Mouse (Mus musculus) ES-CJ7 (cell line): Measurements from ENCODE around the gene Tssc4.

Experiments used
- DNase-seq: peaks from one replicate; pipeline ENCODE4 v3.0.0; 2011; ENCODE audit warnings: low read depth, low spot score

The Tssc4 gene

GRCm38 (mm10) chr7:143068316-143068881, 650 bp upstream of the Tssc4 start:
- peak; percentile 79 for DNase-seq

GRCm38 (mm10) chr7:143069751-143070400, 827 bp downstream of the Tssc4 start:
- DNase-seq = no peak

- no peak for DNase-seq
These were observed 1.5 kb downstream of the Tssc4 start for GRCm38 (mm10) chr7:143070506-143071070.

GRCm38 (mm10) chr7:143072605-143073004, 3.6 kb downstream of the Tssc4 start:
- DNase-seq = no peak

GRCm38 (mm10) chr7:143073086-143073485, 4.0 kb downstream of the Tssc4 start:
- peak; percentile 63 for DNase-seq

GRCm38 (mm10) chr7:143075394-143075793, 6.3 kb downstream of the Tssc4 start:
- DNase-seq = no peak

- no peak for DNase-seq
These were observed 8.3 kb downstream of the Tssc4 start for GRCm38 (mm10) chr7:143077351-143077750.

GRCm38 (mm10) chr7:143082024-143082423, 13.0 kb downstream of the Tssc4 start:
- DNase-seq = no peak

- no peak for DNase-seq
These were observed 14.7 kb downstream of the Tssc4 start for GRCm38 (mm10) chr7:143083708-143084107.

- DNase-seq = peak; percentile 63
These were observed 17.3 kb downstream of the Tssc4 start for GRCm38 (mm10) chr7:143086366-143086765.

- peak; percentile 71 for DNase-seq
These were observed 18.1 kb downstream of the Tssc4 start for GRCm38 (mm10) chr7:143087070-143087579.

- no peak for DNase-seq
These were observed 24.8 kb downstream of the Tssc4 start for GRCm38 (mm10) chr7:143093847-143094246.

- DNase-seq = peak; percentile 62
These were observed 25.8 kb downstream of the Tssc4 start, which contains the start of gene Trpm5 for GRCm38 (mm10) chr7:143094592-143095553. TSS of gene Trpm5 (minus strand) at chr7:143094642.

- no peak for DNase-seq
These were observed 26.5 kb downstream of the Tssc4 start for GRCm38 (mm10) chr7:143095554-143095907.

GRCm38 (mm10) chr7:143100759-143101158, 31.7 kb downstream of the Tssc4 start:
- DNase-seq = no peak

GRCm38 (mm10) chr7:143105258-143105897, 36.3 kb downstream of the Tssc4 start:
- no peak for DNase-seq

GRCm38 (mm10) chr7:143106062-143106461, 37.0 kb downstream of the Tssc4 start, which contains the start of gene Kcnq1:
TSS of gene Kcnq1 (plus strand) at chr7:143106362.
- no peak for DNase-seq

- peak; percentile 38 for DNase-seq
These were observed 37.8 kb downstream of the Tssc4 start for GRCm38 (mm10) chr7:143106672-143107465.

GRCm38 (mm10) chr7:143108200-143108599, 39.2 kb downstream of the Tssc4 start:
- no peak for DNase-seq

- DNase-seq = no peak
These were observed 40.1 kb downstream of the Tssc4 start for GRCm38 (mm10) chr7:143108996-143109660.
